Mouse (Mus musculus) heart, embryonic 13.5 days (tissue): Measurements from ENCODE around the gene Lin9. TPM values are rescaled to one million over a fixed set of nuclear protein-coding genes. Genes with fewer than 3 reads are reported as not detected.
A peak's percentile ranks its signal among the peaks of the same experiment; 100 is the strongest.

ENCODE experiments used
- ATAC-seq: fragments of 200-750 bp; cut with Nextera tagmentation; 2 replicates; pipeline ENCODE4 v1.8.0; 2017; ENCODE audit warnings: moderate TSS enrichment; ENCODE audit not compliant: insufficient number of reproducible peaks, low FRiP score, low TSS enrichment; ENCODE audit errors: extremely low read depth
- H3K27ac ChIP-seq: fragments of 300-500 bp; sonication (generic); replicated peaks from 2 replicates; pipeline ENCODE4 v1.5.1; 2015; ENCODE audit warnings: moderate library complexity, mild to moderate bottlenecking, inconsistent platforms
- H3K27me3 ChIP-seq: fragments of 300-500 bp; sonication (generic); replicated peaks from 2 replicates; pipeline ENCODE4 v1.6.1; 2015; ENCODE audit warnings: mild to moderate bottlenecking, inconsistent platforms
- H3K36me3 ChIP-seq: fragments of 300-500 bp; sonication (generic); 2 replicates; pipeline ENCODE4 v1.6.1; 2015; ENCODE audit warnings: mild to moderate bottlenecking, inconsistent platforms
- H3K4me1 ChIP-seq: fragments of 300-500 bp; sonication (generic); 2 replicates; pipeline ENCODE4 v1.6.1; 2015; ENCODE audit warnings: inconsistent platforms
- H3K4me2 ChIP-seq: fragments of 300-500 bp; sonication (generic); 2 replicates; pipeline ENCODE4 v1.6.1; 2015; ENCODE audit warnings: inconsistent platforms, mild to moderate bottlenecking, moderate library complexity
- H3K4me3 ChIP-seq: fragments of 300-500 bp; sonication (generic); 2 replicates; pipeline ENCODE4 v1.5.1; 2015; ENCODE audit warnings: moderate library complexity, mild to moderate bottlenecking, inconsistent platforms
- H3K9ac ChIP-seq: fragments of 300-500 bp; sonication (generic); 2 replicates; pipeline ENCODE4 v1.6.1; 2015; ENCODE audit warnings: inconsistent platforms, mild to moderate bottlenecking, moderate library complexity
- H3K9me3 ChIP-seq: fragments of 300-500 bp; sonication (generic); 2 replicates; pipeline ENCODE4 v1.6.1; 2016; ENCODE audit warnings: inconsistent platforms
- WGBS: fragments of 180-500 bp; shearing (Covaris S2); methylation state at CpG from one replicate; pipeline ENCODE4 v1.1.7; 2015; ENCODE audit warnings: mixed read lengths; 5-methylcytosine and 5-hydroxymethylcytosine counted together
- polyA plus RNA-seq: library from polyadenylated mRNA; unstranded; fragments of >200 nt; fragmentation: Nextera tagmentation; extraction: Ambion mirVana; gene quantifications from 2 replicates; pipeline ENCODE4 v1.2.1, GENCODE M21; 2015

The Lin9 gene
- polyA plus RNA-seq, 1 experiment from 2014 or later = 12.1 TPM

DNA sequence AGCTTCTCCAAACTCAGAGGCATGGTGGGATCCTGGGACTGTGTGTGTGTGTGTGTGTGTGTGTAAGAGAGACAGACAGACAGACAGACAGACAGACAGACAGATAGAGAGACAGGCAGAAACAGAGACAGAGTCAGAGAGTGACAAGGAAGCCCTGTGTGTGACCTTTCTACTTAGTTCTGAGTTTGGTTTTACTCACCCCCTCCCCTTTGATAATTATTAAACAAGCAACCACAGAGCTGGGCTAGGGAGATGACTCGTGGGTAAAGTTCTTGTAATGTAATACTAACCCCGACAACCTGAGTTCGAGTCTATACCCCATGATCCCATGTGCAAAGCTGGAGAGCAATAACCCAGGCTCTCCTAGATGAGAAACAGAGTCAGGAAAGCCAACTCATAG lies 66.9 kb downstream of the Lin9 start:
- Histone ChIP-seq H3K36me3 (no peaks in the 10 kb centered on the region), H3K4me1 (peaks cover 17% of the 10 kb centered on the region), H3K4me3 (no peak overlapping the region), H3K4me2 (no peak overlapping the region), H3K27me3 (0 out of 2 replicates have a peak, but pooled peaks cover 7% of the 10 kb centered on the region), H3K9ac (no peak overlapping the region), H3K27ac (no peak overlapping the region), H3K9me3 (no peaks in the 10 kb centered on the region)
- WGBS = 78% methylated on average over 3 of the region's 3 CpGs
- ATAC-seq = no peak

DNA sequence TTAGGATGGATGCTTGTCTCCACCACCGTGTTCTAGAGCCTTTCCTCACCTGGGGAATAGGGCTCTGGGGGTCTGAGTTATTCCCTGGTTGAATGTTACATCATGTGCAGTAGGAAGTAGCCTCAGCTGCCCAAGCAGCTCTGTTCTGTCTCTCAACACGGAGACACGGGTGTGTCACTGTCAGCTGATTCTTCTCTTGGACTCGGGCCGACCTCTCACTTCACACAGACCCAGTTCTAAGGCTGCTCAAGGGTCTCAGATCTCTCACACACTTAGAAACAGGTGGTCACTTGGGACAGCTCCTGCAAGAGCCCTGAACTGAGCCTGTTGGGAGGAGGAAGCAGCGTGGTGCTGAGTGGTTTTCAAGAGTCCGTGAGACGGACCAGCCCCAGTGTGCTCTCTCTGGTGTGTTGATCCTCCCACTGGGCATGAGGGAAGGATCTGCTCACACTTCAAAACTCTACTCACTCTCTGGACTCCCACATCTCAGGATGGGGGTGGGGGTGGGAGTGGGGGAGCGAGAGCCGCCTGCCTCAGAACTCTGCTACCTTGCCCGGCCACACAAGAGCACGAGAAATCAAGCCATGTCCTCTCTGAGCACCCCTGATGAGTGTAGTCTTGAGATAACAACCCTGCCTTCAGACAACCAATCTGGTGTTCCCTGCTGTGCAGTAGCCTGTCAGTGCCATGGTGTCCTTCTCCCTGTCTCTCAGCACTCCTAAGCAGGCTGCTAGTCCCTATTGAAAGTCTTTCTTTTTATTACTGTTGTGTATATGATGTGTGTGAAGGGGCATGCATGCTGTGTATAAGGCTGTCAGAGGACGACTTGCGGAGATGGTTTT lies 68.2 kb downstream of the Lin9 start:
- Histone ChIP-seq H3K27ac (no peak overlapping the region), H3K9ac (no peak overlapping the region), H3K4me2 (no peak overlapping the region), H3K4me1 (peaks cover 9% of the 10 kb centered on the region), H3K27me3 (0 out of 2 replicates have a peak, but pooled peaks cover 5% of the 10 kb centered on the region), H3K36me3 (no peaks in the 10 kb centered on the region), H3K9me3 (no peaks in the 10 kb centered on the region), H3K4me3 (no peak overlapping the region)
- ATAC-seq = no peak
- WGBS = 32% methylated on average over 14 of the region's 14 CpGs

DNA sequence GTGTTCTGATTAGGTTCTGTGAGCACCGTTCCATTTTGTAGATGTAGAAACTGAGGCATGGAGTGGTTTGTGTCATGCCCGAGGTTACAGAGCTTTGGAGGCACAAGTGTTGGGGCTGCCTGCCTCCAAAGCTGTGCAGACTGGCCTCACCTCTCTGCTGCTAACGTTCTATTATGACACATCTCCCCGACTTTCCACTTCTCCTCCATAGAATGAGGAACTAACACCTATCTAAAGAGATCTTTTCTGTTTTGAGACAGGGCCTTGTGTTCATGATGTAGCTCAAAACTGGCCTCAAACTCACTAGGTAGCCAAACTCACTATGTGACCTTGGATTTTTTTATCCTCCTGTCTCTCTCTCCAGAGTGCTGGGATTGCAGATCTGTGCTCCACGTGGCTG lies 77.8 kb downstream of the Lin9 start:
- WGBS = 70% methylated on average over 5 of the region's 5 CpGs
- no peak for ATAC-seq

DNA sequence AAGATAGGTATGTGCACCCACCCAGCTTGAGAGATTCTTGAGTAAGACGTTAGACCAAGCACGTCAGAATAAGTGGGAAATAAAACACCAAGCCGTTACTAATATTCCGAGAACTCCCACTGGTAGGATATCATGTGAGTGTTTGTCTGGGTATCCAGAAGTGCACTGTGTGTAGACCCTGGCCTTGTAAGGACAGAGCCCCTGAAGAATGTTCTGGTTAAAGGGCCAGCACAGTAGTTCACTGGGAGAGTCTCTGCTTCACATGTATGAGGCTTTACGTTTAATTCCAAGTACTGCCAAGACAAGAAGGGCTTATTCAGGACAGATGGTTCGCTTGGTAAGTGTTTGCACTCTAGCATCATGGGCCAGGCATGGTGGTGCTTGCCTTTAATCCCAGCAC lies 78.5 kb downstream of the Lin9 start:
- 80% methylated on average over 6 of the region's 6 CpGs for WGBS
- Histone ChIP-seq H3K27me3 (no peaks in the 10 kb centered on the region), H3K36me3 (no peaks in the 10 kb centered on the region), H3K9ac (no peak overlapping the region), H3K27ac (no peak overlapping the region), H3K4me1 (no peaks in the 10 kb centered on the region), H3K4me3 (no peak overlapping the region), H3K4me2 (no peak overlapping the region), H3K9me3 (no peaks in the 10 kb centered on the region)
- ATAC-seq = no peak

More for the DNA sequence above, 77.8 kb downstream of the Lin9 start:
- no peaks in the 10 kb centered on the region for H3K9me3 ChIP-seq
- no peaks in the 10 kb centered on the region for H3K36me3 ChIP-seq
- H3K4me1 ChIP-seq = no peaks in the 10 kb centered on the region
- no peak overlapping the region for H3K4me2 ChIP-seq
- no peak overlapping the region for H3K27ac ChIP-seq
- H3K4me3 ChIP-seq = no peak overlapping the region
- H3K27me3 ChIP-seq = no peaks in the 10 kb centered on the region
- no peak overlapping the region for H3K9ac ChIP-seq

DNA sequence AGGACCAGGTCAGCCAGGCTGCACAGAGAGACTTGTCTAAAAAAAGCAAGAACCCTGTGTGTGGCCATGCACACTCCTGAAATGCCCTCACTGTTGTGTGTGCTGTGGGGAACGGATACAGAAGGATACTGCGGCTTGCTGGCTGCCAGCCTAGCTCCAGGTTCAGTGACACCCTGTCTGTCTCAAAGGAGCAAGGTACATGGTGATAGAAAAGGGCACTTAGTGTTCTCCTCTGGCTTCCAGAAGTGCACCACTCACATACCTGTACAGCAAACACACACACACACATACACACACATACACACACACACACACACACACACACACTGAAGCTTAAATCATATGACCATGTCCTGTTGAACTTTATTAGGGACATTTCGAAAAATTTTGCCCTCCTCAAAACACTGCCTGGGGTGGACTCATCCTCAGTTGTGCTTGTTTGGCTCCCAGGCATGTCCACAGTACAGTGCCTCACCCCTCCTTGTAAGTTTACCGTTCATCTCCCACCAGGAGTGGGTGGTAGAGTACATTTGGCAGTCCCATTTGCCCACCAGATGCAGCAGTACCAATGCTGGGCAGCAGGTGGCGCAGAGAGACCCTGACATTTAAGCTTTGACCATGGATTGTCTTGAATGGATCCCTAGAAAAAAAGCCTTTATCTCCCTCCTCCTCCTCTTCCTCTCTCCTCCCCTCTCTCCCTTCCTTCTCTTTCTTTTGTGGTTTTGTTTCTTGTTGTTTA lies 79.2 kb downstream of the Lin9 start:
- H3K27me3 ChIP-seq = no peaks in the 10 kb centered on the region
- H3K9ac ChIP-seq = no peak overlapping the region
- ATAC-seq = peak; percentile 25; the same call in 1 of the 2 replicates
- peaks cover 6% of the 10 kb centered on the region for H3K4me1 ChIP-seq
- H3K4me2 ChIP-seq = no peak overlapping the region
- no peak overlapping the region for H3K4me3 ChIP-seq
- WGBS = 41% methylated on average over 5 of the region's 5 CpGs
- no peaks in the 10 kb centered on the region for H3K36me3 ChIP-seq
- no peak overlapping the region for H3K27ac ChIP-seq
- no peaks in the 10 kb centered on the region for H3K9me3 ChIP-seq

DNA sequence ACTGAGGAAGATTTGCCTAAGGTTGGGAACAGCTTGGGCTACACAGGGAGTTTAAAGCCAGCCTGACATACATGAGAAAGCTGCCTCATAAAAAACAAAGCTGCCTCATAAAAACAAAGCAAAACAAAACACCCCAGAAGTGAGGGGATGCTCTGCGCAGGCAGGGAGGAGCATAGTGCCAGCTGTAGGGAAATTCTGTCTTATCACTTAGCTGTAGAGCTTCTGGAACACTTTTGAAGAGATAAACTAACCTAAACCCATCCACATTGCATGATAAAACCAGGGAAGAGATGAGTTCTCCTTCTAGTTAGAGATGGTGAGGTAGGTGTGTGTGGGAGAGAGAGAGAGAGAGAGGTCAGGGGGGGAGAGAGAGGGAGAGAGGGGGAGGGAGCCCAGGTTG lies 81.7 kb downstream of the Lin9 start:
- 46% methylated on average over 1 of the region's 1 CpGs for WGBS
- no peaks in the 10 kb centered on the region for H3K36me3 ChIP-seq
- ATAC-seq = no peak
- H3K9me3 ChIP-seq = no peaks in the 10 kb centered on the region
- no peak overlapping the region for H3K27ac ChIP-seq
- H3K4me3 ChIP-seq = no peak overlapping the region
- no peaks in the 10 kb centered on the region for H3K27me3 ChIP-seq
- no peak overlapping the region for H3K4me2 ChIP-seq
- H3K4me1 ChIP-seq = peaks cover 16% of the 10 kb centered on the region
- no peak overlapping the region for H3K9ac ChIP-seq

DNA sequence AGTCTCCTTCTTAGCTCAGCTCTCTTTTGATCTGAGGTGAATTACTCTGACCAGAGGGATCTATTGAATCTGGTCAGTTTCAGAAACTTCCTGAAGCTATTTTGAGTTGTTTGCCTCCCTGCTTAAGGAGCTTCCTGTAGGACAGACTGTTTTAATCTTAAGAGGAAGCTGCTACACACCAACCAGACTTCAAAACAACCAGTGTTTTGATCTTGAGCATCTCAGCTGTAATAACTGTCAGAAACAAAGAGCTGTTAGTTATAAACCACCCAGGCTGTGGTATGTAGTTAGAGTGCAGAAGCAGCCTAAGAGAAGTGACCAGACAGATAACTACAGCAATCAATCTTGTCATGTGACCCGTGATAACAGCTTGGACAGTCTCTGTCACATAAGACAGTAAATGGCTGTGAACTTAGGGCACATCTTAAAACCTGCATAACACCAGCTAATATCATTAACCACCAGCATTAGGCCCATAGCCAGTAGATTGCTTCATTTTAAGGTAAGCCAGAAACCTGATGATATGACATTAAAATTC lies 82.8 kb downstream of the Lin9 start:
- H3K27ac ChIP-seq = no peak overlapping the region
- peaks cover 27% of the 10 kb centered on the region for H3K4me1 ChIP-seq
- 28% methylated on average over 1 of the region's 1 CpGs for WGBS
- H3K27me3 ChIP-seq = no peaks in the 10 kb centered on the region
- no peak overlapping the region for H3K9ac ChIP-seq
- no peaks in the 10 kb centered on the region for H3K9me3 ChIP-seq
- no peak overlapping the region for H3K4me3 ChIP-seq
- no peak overlapping the region for H3K4me2 ChIP-seq
- ATAC-seq = no peak
- H3K36me3 ChIP-seq = no peaks in the 10 kb centered on the region

DNA sequence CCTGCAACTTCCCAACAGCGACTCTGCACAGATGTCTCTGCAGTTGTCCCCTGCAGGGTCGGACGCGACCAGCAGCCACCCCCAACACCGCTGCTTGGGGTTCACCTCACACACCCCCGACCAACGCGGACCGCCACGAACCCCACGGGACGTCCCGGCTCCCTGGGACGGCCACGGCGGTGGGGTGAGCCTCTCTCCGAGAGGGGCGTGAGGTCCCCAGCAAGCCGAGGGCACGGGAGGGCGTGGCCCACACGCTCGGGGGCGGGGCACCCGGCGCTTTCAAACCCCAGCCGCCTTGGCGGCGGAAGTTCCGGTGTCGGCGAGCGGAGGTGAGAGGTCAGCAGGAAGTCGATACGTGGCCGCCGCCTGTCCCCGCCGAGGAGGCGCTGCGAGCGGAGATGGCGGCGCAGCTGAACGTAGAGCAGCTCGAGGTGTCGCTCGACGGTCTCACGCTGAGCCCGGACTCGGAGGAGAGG lies 84.8 kb downstream of the Lin9 start, which contains the start of gene Acbd3:
Gene Acbd3 (plus strand): TSS at position 340 of the 476 bp plus-strand sequence.
- H3K4me2 ChIP-seq = peak within 1 kb of the TSS; percentile 90
- no peaks in the 10 kb centered on the region for H3K9me3 ChIP-seq
- no peaks in the 10 kb centered on the region for H3K27me3 ChIP-seq
- ATAC-seq = peak; percentile 92
- peak within 1 kb of the TSS; percentile 100 for H3K4me3 ChIP-seq
- H3K27ac ChIP-seq = peak within 1 kb of the TSS; percentile 95
- H3K9ac ChIP-seq = peak within 1 kb of the TSS; percentile 99
- whole genome bisulfite sequencing = under 1% methylated on average over 52 of the region's 52 CpGs
- peaks cover 42% of the 10 kb centered on the region for H3K4me1 ChIP-seq
- no peaks in the 10 kb centered on the region for H3K36me3 ChIP-seq

DNA sequence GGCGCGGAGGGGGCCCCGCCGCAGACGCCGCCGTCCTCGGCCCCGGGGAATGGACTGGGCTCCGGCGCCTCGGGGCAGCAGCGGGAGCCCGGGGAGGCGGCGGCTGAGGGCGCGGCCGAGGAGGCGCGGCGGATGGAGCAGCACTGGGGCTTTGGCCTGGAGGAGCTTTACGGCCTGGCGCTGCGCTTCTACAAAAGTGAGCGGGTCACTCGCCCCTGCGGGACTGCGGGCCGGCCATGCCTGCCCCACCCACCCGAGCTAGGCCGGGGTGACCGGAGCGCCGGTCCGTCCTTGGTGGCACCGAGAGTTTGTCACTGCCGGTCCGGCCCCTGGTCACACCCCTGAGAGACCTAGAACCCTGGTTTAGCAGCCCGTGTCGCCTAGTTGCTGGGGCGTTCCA lies 85.2 kb downstream of the Lin9 start:
- Histone ChIP-seq H3K4me2 (peak overlapping the region; percentile 90), H3K27ac (peak overlapping the region; percentile 95), H3K27me3 (no peaks in the 10 kb centered on the region), H3K4me3 (peak overlapping the region; percentile 100), H3K4me1 (peaks cover 42% of the 10 kb centered on the region), H3K9me3 (no peaks in the 10 kb centered on the region), H3K9ac (peak overlapping the region; percentile 99), H3K36me3 (no peaks in the 10 kb centered on the region)
- 0% methylated on average over 38 of the region's 42 CpGs for WGBS
- peak; percentile 71 for ATAC-seq

DNA sequence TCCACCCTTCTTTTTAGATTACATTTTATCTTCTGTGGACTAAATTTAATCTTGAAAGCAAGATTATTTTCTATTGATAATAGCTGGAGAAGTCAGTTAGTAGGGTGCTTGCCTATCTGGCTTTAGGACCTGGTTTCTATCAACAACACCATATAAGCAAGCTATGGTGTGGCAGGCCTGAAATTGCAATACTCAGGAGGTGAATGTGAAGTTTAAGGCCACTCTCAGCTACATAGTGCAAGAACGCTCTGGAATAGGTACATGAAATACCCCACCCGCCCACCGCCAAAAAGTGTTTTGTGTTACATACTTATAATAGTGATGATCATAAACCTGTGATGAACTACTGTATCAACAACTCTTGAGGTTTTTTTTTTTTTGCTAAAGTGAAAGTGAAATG lies 88.3 kb downstream of the Lin9 start:
- H3K4me1 ChIP-seq = peaks cover 42% of the 10 kb centered on the region
- 86% methylated on average over 3 of the region's 3 CpGs for WGBS
- no peak overlapping the region for H3K4me2 ChIP-seq
- ATAC-seq = no peak
- no peak overlapping the region for H3K9ac ChIP-seq
- no peaks in the 10 kb centered on the region for H3K27me3 ChIP-seq
- H3K4me3 ChIP-seq = no peak overlapping the region
- no peak overlapping the region for H3K27ac ChIP-seq
- no peaks in the 10 kb centered on the region for H3K9me3 ChIP-seq
- H3K36me3 ChIP-seq = peaks cover 11% of the 10 kb centered on the region
